ENCODE assay signal across 19 mouse cellular contexts in genomic region chr1:192849616-192850015, GRCm38 (mm10). TPM values are rescaled to one million over a fixed set of nuclear protein-coding genes. Genes with fewer than 3 reads are reported as not detected.
"Had no signal": no experiment of that assay in that cellular context is flagged by ENCODE, and none has a peak within 500 bp of the region (broad histone marks: within the 10 kb centered on the region; RNA-seq: fewer than 3 reads in every experiment).

No protein-coding gene starts in this region.

- H3K27ac ChIP-seq: limb, embryonic 12.5 days; liver, embryonic 14.5 days; midbrain, embryonic 15.5 days; neural tube, embryonic 13.5 days had no signal

- H3K9me3 ChIP-seq: limb, embryonic 12.5 days; midbrain, embryonic 15.5 days; neural tube, embryonic 13.5 days had no signal

- ATAC-seq: midbrain, embryonic 15.5 days had no signal

- H3K4me2 ChIP-seq: limb, embryonic 12.5 days; midbrain, embryonic 11.5 days; midbrain, embryonic 15.5 days; neural tube, embryonic 13.5 days had no signal

- H3K27me3 ChIP-seq: limb, embryonic 12.5 days; midbrain, embryonic 15.5 days had no signal

- DNase-seq: kidney, adult 9 months; kidney, postnatal 25 days; layer of hippocampus, adult 9-11 months; layer of hippocampus, postnatal 36 days; lung, adult 2 months; lung, postnatal 36 days; retina, postnatal 1 day; right cerebral cortex, postnatal 4 days; spleen, adult 18-20 months; thymus, adult 18-20 months; thymus, postnatal 14 days had no signal

- H3K4me3 ChIP-seq: limb, embryonic 12.5 days; midbrain, embryonic 15.5 days; neural tube, embryonic 13.5 days had no signal

- H3K9ac ChIP-seq: limb, embryonic 12.5 days; liver, embryonic 14.5 days; midbrain, embryonic 15.5 days; neural tube, embryonic 13.5 days had no signal

RNA-seq across cellular contexts. Expression of gene Sertad4, which starts 5.9 kb away (rescaled TPM):
- total RNA-seq: liver, adult 2 months; megakaryocyte, adult 5-6 weeks; monocyte, adult 5-6 weeks had no signal
